Mouse (Mus musculus): Measurements from ENCODE around the gene Akr1b8.

GRCm38 (mm10) chr6:34355349-34355747, 1.4 kb downstream of the Akr1b8 start:
- no peak; the same call in 1 of the 2 replicates for TF ChIP-seq CTCF (conservative IDR thresholded peaks at IDR 0.05; ENCODE audit: low read length)
- TF ChIP-seq NANOG (IDR thresholded peaks at IDR 0.05; ENCODE audit: borderline replicate concordance, low read length): no peak

All from E14TG2a.4 (cell line).